Mouse (Mus musculus): ENCODE results near the gene Map3k1. TPM values are rescaled to one million over a fixed set of nuclear protein-coding genes. Genes with fewer than 3 reads are reported as not detected.

Gene Map3k1
- polyA plus RNA-seq (2017; shearing (Covaris generic)) = 100 to 1,000 TPM; 117 to 125 TPM

DNA sequence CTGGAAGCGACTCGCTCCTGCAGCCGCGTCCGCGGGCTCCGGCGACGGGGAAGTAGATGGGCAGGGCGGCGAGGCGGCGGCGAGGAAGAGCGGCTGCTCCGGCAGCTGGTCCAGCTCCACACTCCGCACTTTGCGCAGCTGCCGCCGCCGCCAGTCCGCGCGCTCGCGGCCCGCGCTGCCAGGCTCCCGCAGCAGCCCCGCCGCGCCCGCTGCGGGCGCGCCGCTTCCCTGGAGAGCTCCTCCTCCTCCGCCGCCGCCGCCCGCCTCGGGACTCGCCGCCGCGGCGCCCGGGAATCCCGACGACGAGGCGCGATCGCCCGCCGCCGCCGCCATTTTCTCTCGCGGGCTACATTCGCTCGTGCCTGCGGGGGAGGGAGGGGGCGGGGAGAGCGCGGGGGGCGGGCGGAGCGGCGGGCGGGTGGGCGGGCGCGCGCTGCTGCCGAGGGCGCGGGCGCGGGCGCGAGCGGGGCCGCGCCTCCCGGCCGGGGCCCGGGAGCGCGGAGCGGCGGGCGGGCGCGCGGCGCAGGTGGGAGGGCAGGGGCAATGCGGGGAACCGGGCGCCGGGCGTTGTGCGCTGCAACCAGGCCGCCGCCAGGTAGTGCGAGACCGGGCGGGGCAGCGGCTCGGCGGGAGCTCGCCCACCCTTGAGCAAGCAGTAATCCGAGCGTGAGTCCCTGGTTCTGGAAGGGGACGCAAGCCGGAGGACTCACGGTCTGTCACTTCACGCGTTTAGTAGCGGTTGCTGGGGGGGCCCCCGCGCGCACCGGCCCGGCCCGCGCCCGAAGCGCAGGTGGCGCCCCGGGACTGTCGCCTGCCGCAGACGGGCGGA, at the start of gene Map3k1:
Gene Map3k1, minus strand, starts transcription at position 357 of the 829 bp plus-strand sequence.
- ATAC-seq = peak; percentile 22

DNA sequence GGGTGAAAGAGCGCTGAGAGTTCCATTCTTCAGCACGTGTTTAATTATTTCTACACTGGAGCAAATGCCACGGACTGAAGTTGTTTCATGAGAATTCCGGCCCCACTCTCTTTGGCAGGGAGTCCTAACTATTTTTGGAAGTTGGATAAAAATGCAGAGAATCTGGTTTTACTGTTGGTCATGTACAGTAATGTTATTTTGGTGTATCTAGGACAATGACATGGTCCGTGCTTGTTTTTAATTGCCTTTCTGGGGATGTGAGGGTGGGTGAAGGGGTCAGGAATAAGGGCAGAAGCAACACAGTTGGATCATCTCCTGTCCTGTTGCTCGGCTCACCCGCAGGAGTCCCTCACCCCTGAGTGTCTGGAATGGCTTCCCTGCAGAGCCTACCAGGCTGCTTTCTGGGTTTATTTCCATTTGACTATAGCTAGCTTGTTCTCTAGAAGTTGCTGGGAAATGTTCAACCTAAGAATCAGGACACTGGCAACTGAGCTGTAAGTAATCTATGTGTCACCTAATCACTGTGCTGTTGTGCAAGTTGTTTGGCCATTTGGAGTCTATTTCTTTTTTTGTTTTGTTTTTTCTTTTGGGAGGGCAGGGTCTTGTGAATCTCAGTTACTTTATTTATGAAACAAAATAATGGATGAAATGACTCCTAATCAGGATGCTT, 48.1 kb upstream of the Map3k1 start:
- ATAC-seq = no peak

DNA sequence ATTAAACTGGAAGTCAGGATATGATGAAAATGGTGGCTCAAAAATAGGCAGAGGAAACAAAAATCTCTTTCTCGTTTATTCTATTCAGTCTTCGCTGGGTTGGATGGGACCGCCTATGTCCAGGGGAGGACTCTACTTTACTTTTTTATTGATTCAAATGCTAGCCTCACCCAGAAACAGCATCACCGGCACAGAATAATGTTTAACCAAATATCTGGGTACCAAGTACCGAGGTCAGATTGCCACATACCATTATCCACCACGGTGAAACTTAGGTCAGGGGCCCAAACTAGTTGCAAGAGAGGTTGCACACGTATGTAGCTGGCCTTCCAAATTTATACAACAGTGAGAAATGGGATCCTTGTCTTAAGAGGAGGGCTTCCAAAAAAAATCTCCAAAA, 47.4 kb upstream of the Map3k1 start:
- ATAC-seq = no peak

DNA sequence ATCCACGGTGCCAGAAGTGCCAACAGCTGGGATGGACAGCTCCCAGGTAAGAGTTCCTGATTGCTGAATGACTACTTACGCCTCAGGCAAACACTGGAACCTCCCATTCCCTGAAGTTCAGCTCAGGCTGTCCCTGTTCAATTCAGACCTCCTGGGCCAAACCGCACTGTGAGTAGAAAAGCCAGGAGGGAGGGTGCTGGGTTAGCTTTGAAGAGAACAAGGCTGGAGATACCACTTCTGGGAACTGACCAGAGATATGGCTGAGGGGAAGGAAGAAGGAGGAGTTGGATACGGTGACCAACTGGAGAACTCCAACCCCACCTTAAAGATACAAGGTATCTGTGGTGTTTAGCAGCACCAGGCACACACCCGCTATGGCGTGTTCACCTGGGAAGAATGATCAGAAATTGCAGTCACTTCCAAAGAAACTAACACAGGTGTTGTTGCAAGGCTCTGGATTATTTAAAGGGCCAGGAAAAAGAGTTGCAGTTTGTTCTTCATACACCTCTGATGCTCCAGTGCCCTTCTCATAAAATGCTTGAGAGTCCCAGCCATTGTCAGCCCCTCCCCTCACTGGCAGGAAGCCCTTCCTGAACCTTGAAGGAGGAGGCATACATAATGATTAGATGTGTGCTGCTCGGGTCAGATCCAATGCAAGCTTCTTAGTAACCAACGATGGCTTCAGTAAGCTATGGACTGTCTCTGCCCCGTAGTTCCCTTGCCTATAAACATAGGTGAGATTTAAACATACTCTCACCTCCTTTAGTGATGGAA, 43.8 kb upstream of the Map3k1 start:
- ATAC-seq = peak; percentile 81

DNA sequence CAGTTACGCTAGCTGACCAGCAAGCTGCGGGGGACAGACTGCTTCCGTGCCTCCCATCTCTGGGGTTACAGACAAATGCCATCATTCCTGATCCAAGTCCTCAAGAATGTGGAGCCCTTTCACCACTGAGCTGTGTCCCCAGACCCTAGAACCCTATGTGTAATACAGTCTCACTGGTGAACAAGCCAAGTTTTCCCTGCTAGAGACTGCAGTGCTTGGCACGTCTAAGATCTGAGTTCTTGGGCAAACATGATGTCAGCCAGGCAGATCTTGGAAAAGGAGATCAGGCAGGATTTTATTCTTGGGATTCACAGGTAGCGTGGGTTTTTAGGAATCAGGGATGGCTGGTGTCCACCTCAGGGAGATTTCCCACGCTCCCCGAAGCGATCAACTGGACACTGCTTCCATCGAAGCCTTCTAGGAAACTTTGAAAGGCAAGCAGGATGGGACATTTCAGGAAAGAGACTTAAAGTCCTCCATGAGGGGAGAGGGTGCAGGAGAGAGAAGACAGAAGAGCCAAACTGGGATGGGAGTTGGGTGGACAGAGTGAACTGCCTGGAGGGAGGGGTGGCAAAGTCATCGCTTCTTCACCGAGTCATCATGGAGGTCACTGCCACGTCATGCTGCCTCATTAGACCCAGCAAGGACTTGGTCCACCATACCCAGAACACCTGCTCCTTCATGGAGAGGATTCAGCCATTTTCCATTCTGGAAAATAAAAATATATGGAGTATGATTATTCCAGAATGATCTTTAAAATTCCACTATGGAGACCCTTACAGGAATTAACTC, 41.4 kb upstream of the Map3k1 start:
- ATAC-seq = no peak

DNA sequence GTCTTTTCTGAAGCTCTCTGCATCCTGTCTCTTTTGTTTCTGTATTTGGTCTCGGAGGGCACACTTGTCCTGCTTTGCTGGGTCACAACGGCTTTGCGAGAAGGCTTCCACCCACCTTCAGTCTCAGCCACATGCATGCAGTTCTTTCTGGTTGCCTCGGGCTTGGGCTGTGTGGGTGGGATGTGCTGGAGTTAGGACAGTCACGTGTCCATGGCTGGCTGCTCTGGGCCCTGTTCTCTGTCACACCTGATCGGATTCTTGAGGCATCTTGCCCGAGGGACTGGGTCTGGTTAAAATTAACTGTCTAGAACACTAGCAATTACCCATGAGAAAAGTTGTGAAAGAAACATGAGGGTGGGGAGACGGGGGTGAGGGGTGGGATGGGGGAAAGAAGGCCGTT, 36.7 kb upstream of the Map3k1 start:
- no peak for ATAC-seq

DNA sequence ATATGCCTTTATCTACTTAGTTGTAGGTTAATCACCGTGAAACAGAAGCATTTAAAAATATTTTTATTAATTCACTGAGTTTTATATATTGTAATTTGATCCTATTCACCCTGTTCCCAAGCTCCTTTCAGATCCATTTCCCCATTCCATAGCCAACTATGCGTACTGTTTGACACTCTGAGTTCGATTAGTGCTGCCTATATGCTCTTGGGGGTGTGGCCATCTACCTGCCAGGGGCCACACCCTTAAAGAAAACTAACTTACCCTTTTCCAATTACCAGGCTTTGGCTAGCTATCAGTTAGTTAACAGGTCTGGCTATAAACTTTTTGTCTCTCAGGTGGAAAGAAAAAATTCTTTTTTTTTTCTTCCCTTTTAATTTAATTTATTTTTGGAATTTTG, 35.5 kb upstream of the Map3k1 start:
- ATAC-seq = no peak

DNA sequence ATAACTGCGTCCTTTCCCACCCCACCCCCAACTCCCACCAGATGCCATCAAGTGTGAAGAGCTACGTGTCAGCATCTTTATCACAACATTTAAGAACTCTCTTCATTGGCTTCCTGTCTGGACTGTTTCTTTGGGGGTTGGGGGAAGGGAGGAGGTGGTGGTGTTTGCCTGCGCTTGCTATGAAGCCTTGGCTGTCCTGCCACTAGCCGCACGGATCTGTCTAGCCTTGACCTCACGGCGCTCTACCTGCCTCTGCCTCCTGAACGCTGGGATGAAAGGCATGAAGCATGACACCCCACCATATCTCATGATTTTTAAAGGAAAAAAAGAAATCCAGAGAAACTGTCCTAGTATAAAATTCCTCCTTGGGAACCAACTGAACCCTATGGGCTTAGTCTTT, 27.0 kb upstream of the Map3k1 start:
- no peak for ATAC-seq

DNA sequence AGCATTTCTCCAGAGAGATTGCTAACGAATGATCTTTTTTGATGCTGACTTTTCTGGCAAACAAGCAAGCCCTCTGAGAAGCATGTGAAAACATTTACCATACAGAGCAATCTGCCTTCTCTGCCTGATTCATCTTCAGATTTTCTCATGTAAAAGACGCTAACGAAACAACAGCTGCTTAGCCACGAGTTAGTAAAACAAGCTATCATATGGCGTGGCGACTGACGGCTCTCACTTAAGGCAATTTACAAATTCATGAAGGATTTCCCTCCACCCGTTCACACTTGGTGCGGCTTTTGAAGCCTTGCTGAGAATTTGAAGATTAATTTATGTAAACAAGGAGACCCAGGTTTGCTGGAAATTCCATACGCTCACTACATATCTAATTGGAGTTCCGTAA, 25.8 kb upstream of the Map3k1 start:
- no peak for ATAC-seq

DNA sequence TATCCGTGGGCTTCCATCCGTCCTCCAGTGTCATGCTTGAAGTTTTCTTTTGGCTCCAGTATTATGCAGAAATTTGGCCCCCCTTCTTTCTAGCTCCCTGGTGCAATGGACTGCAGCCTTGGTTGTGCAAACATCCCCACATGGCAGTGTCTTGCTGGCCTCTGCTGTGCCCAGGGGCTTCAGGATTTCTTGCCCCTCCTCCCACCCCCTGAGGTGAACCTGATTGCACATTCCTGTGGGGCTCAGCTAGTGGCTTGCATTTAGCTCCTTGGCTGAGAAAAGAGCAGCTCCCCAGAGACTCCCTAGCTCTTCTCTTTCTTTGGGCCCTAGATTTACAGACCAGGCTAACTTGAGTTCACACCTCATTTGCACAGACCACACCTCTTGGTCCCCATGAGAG, 20.7 kb upstream of the Map3k1 start:
- no peak for ATAC-seq

DNA sequence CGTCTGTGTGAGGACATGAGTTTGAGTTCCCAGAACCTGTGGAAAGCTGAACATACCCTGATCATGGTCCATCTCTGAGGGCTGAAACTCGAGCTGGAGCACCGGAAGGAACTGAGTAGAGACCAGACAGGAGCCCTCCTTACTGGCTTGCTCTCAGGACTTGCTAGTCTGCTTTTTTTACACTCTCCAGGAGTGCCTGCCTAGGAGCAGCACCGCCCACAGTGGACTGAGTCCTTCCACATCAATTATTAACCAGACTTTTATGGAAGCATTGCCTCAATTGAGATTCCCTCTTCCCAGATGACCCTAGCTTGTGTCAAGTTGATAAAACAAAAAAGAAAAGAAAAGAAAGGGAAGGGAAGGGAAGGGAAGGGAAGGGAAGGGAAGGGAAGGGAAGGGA, 18.7 kb upstream of the Map3k1 start:
- no peak for ATAC-seq

DNA sequence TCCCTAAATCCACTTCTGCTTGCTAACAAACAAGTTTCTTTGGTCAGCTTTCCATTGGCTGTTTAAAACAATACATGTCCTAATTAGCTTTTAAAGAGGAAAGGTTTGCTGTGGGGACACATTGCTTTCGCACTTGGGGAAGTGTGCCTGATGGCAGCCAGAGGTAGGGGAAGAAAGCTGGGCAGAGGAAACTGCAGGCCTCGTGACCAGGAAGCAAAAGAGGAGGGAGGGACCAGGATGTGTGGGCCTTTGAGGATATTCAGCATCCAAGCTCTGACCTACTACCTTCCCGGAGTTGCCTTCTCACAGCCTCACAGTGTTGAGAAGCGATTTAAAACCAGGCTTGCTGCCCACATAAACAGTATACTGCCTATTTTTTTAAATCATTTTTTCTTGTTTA, 15.4 kb upstream of the Map3k1 start:
- no peak for ATAC-seq

DNA sequence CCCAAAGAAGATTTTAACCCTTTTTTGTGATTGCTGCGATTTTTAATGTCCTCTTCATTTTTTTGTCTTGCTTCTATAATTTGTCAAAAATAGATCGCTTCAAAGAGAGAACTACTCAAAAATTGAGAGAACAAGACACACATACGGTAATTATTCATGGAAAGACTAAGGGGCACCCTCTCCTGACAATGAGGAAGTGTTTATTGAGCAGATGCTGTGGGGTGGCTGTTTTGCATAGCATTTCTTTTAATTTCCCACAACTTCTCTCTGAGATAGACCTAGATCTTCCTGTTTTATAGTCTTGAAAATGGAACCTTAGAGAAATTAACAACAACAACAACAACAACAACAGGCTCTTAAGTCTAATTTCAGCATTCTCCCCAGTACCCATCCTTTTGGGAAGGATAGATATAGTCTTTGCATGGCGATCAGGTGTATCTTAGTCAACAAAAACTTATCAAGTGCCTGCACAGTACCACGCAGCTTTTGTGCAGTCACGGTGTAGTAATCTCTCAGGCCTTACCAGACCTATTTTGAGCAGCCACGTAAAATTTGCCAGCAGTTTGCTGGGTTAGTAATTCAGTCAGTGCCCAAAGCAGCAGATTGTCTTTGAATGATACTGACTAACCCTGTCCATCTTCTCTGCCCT, 13.1 kb upstream of the Map3k1 start:
- no peak for ATAC-seq

DNA sequence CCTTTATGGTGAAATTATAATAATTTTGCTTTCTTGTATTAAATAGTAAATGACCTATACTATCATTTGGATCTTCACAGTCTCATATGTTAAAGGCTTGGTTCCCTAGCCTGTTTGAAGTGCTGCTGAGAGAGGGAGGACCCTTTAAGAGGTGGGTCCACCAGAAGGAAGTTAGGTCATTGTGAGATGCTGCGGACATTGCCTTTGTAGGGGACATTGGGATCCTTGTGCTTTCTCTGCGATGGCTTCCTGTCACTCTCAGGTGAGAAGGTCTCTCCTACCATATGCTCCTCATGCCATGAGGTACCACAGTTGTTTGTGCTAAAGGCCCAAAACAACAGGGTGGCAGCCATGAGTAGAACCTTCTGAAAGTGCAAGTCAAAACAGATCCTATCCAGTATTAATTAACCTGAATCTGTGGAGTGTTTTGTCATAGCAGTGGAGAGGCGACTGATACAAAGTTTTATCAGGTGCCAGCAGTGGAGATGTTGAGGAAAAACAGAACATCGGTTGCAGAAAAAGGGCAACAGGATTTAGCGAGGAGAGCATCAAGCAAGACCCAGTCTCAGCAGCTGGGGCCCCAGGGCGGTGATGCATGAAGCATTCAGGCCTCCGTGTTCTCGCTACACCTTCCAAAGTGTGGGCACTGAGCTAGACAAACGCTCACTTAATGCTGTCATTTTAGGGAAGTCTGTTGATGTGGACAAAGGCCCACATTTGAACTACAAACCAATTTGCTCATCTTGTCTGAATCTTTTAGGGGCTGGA, 11.0 kb upstream of the Map3k1 start:
- no peak for ATAC-seq

DNA sequence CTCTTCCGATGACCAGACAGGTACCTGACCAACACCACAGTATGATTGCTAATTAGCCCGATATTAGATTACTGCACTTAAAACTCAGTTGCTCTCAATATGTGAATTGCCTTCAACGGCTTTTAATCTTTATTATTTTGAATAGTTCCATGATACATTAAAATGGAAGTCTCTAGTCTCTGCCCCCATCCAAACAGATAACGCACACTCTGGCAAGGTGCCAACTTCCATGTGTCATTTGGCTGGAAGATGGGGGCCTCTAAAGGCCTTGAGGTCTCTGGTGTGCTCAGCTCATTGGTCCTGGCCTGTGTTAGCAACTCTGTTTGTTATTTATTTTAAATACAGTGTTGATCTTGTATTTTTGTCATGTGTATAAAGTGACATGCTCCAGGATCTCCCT, 10.3 kb upstream of the Map3k1 start:
- ATAC-seq = no peak

DNA sequence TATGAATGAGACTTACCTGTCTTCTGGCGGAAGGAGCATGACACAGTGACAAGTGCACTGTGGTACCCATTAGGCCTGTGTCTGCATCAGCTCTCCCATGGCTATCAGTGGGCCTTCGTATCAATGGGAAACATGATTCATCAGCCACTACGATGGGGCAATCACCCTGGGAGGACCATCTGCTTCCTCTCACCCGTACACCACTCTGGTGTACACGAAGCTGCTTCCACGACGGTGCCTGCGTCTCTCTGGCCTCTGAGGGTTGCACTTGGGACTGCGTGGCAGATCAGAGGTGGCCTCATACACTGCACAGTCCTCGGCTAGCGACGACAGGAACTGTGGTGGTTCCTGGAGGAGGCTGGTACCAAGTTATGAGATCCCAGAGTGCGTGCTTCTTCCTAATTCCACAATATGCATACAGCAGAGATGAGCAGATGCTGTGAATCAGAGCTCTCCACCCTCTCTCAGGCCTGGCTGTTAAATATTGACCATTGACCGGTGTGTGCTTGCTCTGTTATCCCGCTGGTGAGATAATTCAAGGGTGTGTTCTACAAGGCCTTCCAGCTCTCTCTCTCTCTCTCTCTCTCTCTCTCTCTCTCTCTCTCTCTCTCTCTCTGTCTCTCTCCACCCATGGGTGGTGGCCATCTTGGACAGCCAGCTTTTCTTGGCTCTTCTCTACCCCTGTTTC, 9.6 kb upstream of the Map3k1 start:
- ATAC-seq = no peak

DNA sequence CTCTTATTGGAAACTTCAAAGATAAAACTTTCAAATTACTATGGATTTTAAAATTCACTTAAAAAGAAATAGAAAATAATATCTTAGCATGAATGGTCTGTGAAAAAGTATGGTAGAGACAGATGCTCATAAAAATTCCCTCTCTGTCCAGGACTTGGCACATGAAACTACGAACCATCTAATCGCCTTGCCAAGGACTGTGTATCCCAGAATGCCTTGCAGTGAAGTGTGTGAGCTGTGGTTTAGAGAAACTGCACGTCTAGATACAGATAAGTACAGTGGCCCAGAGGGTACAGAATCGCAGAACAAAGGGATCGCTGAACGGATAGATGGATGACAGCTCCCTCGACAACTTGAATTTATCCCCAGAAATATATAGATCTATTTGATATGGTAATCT, 9.0 kb upstream of the Map3k1 start:
- no peak for ATAC-seq

DNA sequence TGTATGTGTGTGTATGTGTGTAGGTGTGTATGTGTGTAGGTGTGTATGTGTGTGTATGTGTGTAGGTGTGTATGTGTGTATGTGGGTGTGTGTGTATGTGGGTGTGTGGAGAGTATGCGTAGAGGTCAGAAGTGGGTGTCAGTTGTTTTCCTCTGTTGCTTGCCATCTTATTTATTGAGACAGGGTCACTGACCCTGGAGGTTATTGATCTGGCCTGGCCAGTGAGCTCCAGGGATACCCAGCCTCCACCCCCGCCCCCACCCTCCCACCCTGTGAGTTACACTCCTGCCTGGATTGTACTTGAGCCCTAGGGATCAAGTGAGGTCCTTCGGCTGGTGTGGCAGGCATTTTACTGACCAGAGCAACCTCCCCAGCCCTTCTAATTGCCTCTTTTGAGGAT, 7.6 kb upstream of the Map3k1 start:
- ATAC-seq = no peak

DNA sequence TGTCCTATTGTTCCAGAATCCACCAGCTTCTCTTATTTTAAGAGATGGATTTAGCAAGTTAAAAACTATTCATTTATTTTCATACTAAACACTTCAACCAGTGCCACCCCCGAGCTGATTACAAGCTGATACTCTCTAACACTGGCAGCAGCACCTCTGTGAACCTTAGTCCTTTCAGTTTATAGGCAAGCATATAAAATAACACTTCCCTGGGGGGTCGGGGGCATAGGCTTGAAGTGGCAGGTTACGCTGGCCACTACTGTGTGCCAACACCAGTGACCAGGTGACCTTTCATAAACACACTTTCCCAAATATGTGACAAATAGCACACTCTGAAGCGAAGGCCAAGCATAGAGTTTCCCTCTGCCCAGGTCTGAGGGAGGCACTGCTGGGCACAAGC, 6.7 kb upstream of the Map3k1 start:
- no peak for ATAC-seq

DNA sequence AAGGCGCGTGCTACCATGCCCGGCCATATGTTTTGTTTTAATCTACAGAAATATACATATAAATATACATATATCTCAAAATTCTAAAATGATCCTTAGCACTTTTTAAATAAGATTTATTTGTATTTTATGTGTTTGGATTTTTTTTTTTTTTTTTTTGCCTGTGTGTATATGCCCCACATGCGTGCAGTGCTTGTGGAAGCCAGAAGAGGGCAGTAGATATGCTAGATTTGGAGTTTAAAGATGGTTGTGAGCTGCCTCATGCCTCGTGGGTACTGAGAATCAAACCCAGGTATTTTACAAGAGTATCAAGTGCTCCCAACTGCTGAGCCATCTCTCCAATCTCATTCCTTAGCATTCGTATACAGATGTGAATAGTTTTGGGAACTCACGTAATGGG, 6.2 kb upstream of the Map3k1 start:
- ATAC-seq = no peak

DNA sequence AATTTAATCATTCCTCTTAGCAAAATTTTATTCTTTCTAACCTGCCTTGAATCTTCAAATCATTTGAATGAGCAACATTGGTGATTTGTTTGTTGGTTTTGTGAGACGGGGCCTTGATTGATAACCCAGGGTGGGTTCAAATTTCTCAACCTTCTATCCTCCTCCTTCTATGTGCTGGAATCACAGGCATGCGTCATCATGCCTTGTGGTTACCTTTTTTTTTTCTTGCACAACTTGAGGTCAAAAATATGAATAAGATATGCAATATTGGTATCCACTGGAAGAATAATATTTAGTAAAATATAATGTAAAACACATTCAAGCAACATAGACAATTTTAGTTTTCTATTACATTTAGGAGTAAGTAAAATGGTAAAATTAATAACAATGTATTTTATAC, 3.9 kb upstream of the Map3k1 start:
- ATAC-seq = no peak

Data from CD4-positive, CD25-positive, alpha-beta regulatory T cell, adult 4 months (primary cell).